Mouse (Mus musculus) cerebellum, postnatal 10 days (tissue): ENCODE measurements at regions not wholly inside any gene's neighbourhood (a gene's known extent, or its start where the extent isn't known, plus 50 kb on each side); places are given as distances from the start of the nearest gene placed in this dataset.

Experiments used
- DNase-seq, 2 experiments: peaks; one replicate each; pipeline ENCODE4 v3.0.0; 2021; ENCODE audit warnings: mixed read lengths in 2 of 2

- no peak for DNase-seq
Observed at GRCm38 (mm10) chr4:71187801-71188200, 570.0 kb downstream of the Gm11232 start.

- no peak for DNase-seq
Observed at GRCm38 (mm10) chr4:71177661-71178060, 580.1 kb downstream of the Gm11232 start.

GRCm38 (mm10) chr4:71165802-71166201 lies 592.0 kb downstream of the Gm11232 start:
- peak; percentile 43 to 60 for DNase-seq

- no peak for DNase-seq
Observed at GRCm38 (mm10) chr4:71131670-71132317, 597.0 kb upstream of the Megf9 start.

GRCm38 (mm10) chr4:71130946-71131669 lies 596.3 kb upstream of the Megf9 start:
- DNase-seq: peak; percentile 10 to 13

GRCm38 (mm10) chr4:71129306-71129705 lies 594.5 kb upstream of the Megf9 start:
- DNase-seq: peak; percentile 34 to 36
